Mouse (Mus musculus) intestine, postnatal 0 days (tissue): ENCODE results near the gene Shb. TPM values are rescaled to one million over a fixed set of nuclear protein-coding genes. Genes with fewer than 3 reads are reported as not detected.

Experiments
- ATAC-seq: fragments of 200-750 bp; cut with Nextera tagmentation; 2 replicates; pipeline ENCODE4 v1.8.0; 2017; ENCODE audit warnings: mild to moderate bottlenecking, moderate TSS enrichment, moderate library complexity
- H3K27ac ChIP-seq: fragments of 300-500 bp; sonication (generic); 2 replicates; pipeline ENCODE4 v1.5.1; 2014; ENCODE audit warnings: mild to moderate bottlenecking, low read depth, low read length, moderate library complexity
- H3K27me3 ChIP-seq: fragments of 300-500 bp; sonication (generic); replicated peaks from 2 replicates; pipeline ENCODE4 v1.6.1; 2014; ENCODE audit warnings: low read length, mixed read lengths; ENCODE audit not compliant: control insufficient read depth, insufficient read depth
- H3K36me3 ChIP-seq: fragments of 300-500 bp; sonication (generic); 2 replicates; pipeline ENCODE4 v1.6.1; 2014; ENCODE audit warnings: mild to moderate bottlenecking, moderate library complexity; ENCODE audit not compliant: control insufficient read depth, insufficient read depth
- H3K4me1 ChIP-seq: fragments of 300-500 bp; sonication (generic); replicated peaks from 2 replicates; pipeline ENCODE4 v1.6.1; 2014; ENCODE audit warnings: antibody characterized with exemption, low read length, mixed read lengths; ENCODE audit not compliant: control insufficient read depth, insufficient read depth
- H3K4me2 ChIP-seq: fragments of 300-500 bp; sonication (generic); replicated peaks from 2 replicates; pipeline ENCODE4 v1.6.1; 2014; ENCODE audit warnings: low read depth, mild to moderate bottlenecking, moderate library complexity
- H3K4me3 ChIP-seq: fragments of 300-500 bp; sonication (generic); 2 replicates; pipeline ENCODE4 v1.5.1; 2014; ENCODE audit warnings: low read depth, low read length
- H3K9ac ChIP-seq: fragments of 300-500 bp; sonication (generic); 2 replicates; pipeline ENCODE4 v1.6.1; 2014; ENCODE audit warnings: mild to moderate bottlenecking, low read depth, low read length
- H3K9me3 ChIP-seq: fragments of 300-500 bp; sonication (generic); 2 replicates; pipeline ENCODE4 v1.6.1; 2016; ENCODE audit warnings: mixed run types; ENCODE audit not compliant: control insufficient read depth
- CTCF ChIP-seq: sonication (generic); IDR thresholded peaks from 2 replicates; pipeline ENCODE4 v1.5.1; 2016; ENCODE audit warnings: low read depth, mild to moderate bottlenecking, control low read depth, antibody characterized with exemption, moderate library complexity
- WGBS: fragments of 180-500 bp; shearing (Covaris S2); extraction: QIAGEN DNeasy Blood & Tissue Kit; methylation state at CpG from one replicate; pipeline ENCODE4 v1.1.7; 2014; 5-methylcytosine and 5-hydroxymethylcytosine counted together
- polyA plus RNA-seq: library from polyadenylated mRNA; unstranded; fragments of >200 nt; fragmentation: Nextera tagmentation; extraction: Ambion mirVana; gene quantifications from 2 replicates; pipeline ENCODE4 v1.2.1, GENCODE M21; 2015

Shb gene
- polyA plus RNA-seq, 1 experiment from 2014 or later: 7.2 TPM

DNA sequence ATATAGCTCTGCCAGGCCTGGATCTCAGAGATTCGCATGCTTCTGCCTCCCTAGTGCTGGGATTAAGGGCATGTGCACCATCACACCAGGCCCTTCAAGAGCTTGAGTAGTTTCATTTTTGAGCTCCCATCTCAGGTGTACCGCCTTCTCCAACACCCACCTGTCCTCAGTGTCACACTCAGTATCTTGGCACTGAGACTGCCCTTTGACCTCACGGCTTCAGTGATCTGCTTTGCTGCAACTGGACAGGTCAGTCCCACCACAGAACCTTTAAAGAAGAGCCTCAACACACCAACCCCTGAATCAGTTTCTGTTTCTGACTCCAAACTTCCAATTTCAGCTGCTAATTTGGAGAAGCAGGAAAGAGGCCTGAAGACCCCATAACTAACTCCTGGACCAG lies 68.1 kb downstream of the Shb start:
- no peak for ATAC-seq

DNA sequence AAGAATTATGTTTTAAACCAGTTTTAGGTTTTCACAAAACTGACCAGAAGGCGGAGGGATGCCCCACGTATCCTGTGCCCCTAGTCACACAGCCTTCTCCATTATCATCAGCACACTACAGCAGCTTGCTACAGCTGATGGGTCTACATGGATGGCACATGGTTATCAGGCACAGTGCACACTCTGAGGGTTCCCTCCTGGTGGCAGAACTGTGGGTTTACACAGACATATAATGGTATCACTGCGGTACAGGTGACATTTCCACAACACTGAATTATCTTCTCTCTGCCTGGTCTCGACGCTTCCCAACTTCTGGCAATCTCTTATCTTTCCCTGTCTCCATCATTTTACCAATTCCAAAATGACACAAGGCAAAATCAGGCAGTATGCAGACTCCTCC lies 69.6 kb downstream of the Shb start:
- H3K27me3 ChIP-seq: no peaks in the 10 kb centered on the region
- 97% methylated on average over 5 of the region's 5 CpGs for WGBS
- H3K27ac ChIP-seq: no peak overlapping the region
- no peak for ATAC-seq
- peak; percentile 46 for TF ChIP-seq CTCF
- H3K4me1 ChIP-seq: peaks cover 6% of the 10 kb centered on the region; the same call in 1 of the 2 replicates
- H3K9ac ChIP-seq: no peak overlapping the region
- H3K36me3 ChIP-seq: peaks cover 6% of the 10 kb centered on the region
- H3K4me3 ChIP-seq: no peak overlapping the region
- H3K4me2 ChIP-seq: no peak overlapping the region
- no peaks in the 10 kb centered on the region for H3K9me3 ChIP-seq

More for the DNA sequence above, 68.1 kb downstream of the Shb start:
- no peak overlapping the region for H3K27ac ChIP-seq
- no peaks in the 10 kb centered on the region for H3K9me3 ChIP-seq
- H3K4me2 ChIP-seq: no peak overlapping the region
- no peaks in the 10 kb centered on the region for H3K36me3 ChIP-seq
- H3K4me3 ChIP-seq: no peak overlapping the region
- no peak overlapping the region for H3K9ac ChIP-seq
- H3K27me3 ChIP-seq: no peaks in the 10 kb centered on the region
- WGBS: 85% methylated on average over 3 of the region's 3 CpGs
- TF ChIP-seq CTCF: no peak
- H3K4me1 ChIP-seq: peaks cover 6% of the 10 kb centered on the region; the same call in 1 of the 2 replicates

DNA sequence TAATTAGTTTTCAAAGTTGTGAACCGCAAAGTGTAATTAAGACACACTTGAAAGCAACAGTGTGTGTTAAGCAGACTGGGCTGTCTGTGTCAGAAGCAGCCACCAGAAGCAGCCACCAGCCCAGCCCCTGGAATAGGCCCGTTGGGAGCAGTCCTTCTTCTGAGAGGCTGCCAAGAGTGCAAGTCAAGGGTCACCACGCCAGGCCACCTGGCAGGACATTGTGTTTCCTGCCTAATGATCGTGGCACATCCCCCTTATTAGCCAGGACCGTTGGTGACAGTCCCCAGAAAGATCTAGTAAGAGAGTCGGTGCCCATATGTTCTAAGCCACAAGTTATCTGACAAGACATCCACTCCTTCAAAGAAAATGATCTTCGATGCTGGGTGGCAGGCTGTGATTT lies 70.6 kb downstream of the Shb start:
- H3K4me1 ChIP-seq: peaks cover 6% of the 10 kb centered on the region; the same call in 1 of the 2 replicates
- no peaks in the 10 kb centered on the region for H3K9me3 ChIP-seq

DNA sequence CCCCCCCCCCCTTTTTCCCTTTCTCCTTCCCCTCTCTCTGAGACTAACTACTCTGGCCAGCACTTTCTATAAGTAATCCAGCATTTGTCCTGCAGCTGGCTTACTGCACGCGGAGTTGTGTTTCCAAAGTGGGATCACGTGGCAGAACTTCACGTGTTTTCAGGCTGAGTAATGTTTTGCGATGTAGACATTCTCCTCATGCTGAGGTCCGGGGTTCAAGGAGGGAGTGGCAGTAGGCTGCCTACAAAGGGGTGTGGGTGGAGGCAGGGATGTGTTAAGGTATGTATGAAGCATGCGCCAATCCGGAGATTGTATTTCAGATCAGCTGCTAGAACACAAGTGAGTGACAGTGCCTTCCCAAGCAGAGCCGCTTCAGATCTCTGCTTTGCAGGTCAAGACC lies 72.9 kb downstream of the Shb start:
- WGBS: 22% methylated on average over 9 of the region's 9 CpGs
- Histone ChIP-seq H3K27me3 (no peaks in the 10 kb centered on the region), H3K4me2 (no peak overlapping the region; the same call in 1 of the 2 replicates), H3K36me3 (peaks cover 26% of the 10 kb centered on the region), H3K4me1 (peaks cover 8% of the 10 kb centered on the region; the same call in 1 of the 2 replicates), H3K9me3 (no peaks in the 10 kb centered on the region), H3K27ac (no peak overlapping the region), H3K4me3 (no peak overlapping the region), H3K9ac (no peak overlapping the region)
- ATAC-seq: peak; percentile 77
- TF ChIP-seq CTCF: no peak

More for the DNA sequence above, 70.6 kb downstream of the Shb start:
- Histone ChIP-seq H3K27ac (no peak overlapping the region), H3K4me2 (no peak overlapping the region), H3K27me3 (no peaks in the 10 kb centered on the region), H3K9ac (no peak overlapping the region), H3K36me3 (peaks cover 14% of the 10 kb centered on the region), H3K4me3 (no peak overlapping the region)
- 56% methylated on average over 7 of the region's 7 CpGs for WGBS
- no peak for ATAC-seq
- no peak for TF ChIP-seq CTCF

DNA sequence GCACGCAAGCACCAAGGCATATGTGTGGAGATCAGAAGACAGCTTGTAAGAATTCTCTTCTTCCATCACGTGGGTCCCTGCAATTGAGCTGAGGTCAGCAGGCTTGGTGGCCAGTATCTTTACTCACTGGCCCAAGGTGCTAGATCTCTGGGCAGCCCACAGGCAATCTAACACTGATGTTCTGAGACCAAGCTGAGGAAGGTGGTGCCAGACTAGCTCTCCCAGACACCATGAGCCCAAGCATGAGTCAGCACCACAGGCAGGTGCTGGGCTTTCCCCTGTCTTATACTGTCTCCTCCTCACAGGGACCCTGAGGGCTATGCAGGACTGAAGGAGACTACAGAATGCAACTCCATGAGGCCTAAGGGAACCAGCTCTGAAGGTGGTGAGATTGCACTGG lies 74.7 kb downstream of the Shb start:
- 88% methylated on average over 2 of the region's 2 CpGs for WGBS
- no peaks in the 10 kb centered on the region for H3K9me3 ChIP-seq
- ATAC-seq: no peak

DNA sequence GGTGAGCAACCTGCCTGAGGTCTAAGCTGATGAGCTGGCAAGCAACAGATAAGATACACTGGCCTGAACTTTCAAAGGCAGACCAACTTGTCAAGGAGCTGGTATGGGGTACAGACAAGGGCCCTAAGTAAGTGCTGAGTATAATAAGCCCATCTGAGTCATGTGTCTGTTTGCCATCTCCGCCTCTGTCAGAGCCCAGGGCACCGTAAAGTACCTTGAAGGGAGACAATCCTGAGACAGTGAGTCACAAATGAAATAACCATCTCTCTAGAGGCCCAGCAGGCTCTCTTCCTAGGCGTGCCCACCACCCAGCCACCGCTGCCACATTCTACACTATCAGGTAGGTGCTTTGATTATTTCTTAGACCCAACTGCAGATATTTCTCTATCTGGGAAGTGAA lies 77.3 kb downstream of the Shb start:
- 42% methylated on average over 4 of the region's 4 CpGs for WGBS
- H3K27me3 ChIP-seq: no peaks in the 10 kb centered on the region
- H3K4me3 ChIP-seq: no peak overlapping the region
- H3K9me3 ChIP-seq: no peaks in the 10 kb centered on the region
- peaks cover 25% of the 10 kb centered on the region; the same call in 1 of the 2 replicates for H3K4me1 ChIP-seq
- no peak for TF ChIP-seq CTCF
- H3K4me2 ChIP-seq: no peak overlapping the region
- H3K36me3 ChIP-seq: peaks cover 30% of the 10 kb centered on the region
- peak overlapping the region; percentile 91; the same call in 1 of the 2 replicates for H3K27ac ChIP-seq
- no peak for ATAC-seq
- H3K9ac ChIP-seq: no peak overlapping the region

More for the DNA sequence above, 74.7 kb downstream of the Shb start:
- no peak for TF ChIP-seq CTCF
- no peaks in the 10 kb centered on the region for H3K27me3 ChIP-seq
- H3K9ac ChIP-seq: no peak overlapping the region
- no peak overlapping the region for H3K4me2 ChIP-seq
- no peak overlapping the region for H3K27ac ChIP-seq
- H3K4me1 ChIP-seq: peaks cover 16% of the 10 kb centered on the region; the same call in 1 of the 2 replicates
- peaks cover 26% of the 10 kb centered on the region for H3K36me3 ChIP-seq
- H3K4me3 ChIP-seq: no peak overlapping the region
